Mouse (Mus musculus) embryonic stem cell, embryonic (primary cell): ENCODE measurements around the gene Fbxo24.

Source experiments
- CTCF ChIA-PET, 4 experiments: fragments of 300-600 bp in 2 of 4; fragments of 350-600 bp in 2 of 4; sonication (Branson Sonifier 250); formaldehyde crosslinking; loops; one replicate each; lab custom pipeline; 2022; ENCODE audit warnings: inconsistent platforms in 2 of 4; lab: Charles Lee
- POLR2A ChIA-PET, 4 experiments: fragments of 300-600 bp in 2 of 4; fragments of 350-600 bp in 2 of 4; sonication (Branson Sonifier 250); formaldehyde crosslinking; loops; one replicate each; lab custom pipeline; 2022; ENCODE audit warnings: antibody characterized with exemption in 4 of 4, inconsistent platforms in 1 of 4; lab: Charles Lee

Gene Fbxo24

GRCm38 (mm10) chr5:137628498-137629305 is at the start of gene Fbxo24, which contains the start of the genes Lrch4 and Gm20605:
Gene Fbxo24 (minus strand): TSS chr5:137629002.
Gene Lrch4 (plus strand): TSS chr5:137629121.
Gene Gm20605 (plus strand): TSS chr5:137629175.
- POLR2A ChIA-PET, result interaction anchor here in 3 of 4 experiments (0.5 to 13.0 kb wide), 40 partner anchors 7 to 680 kb away, joined by 3 to 163 read pairs (median 4); partner anchors contain the start of genes Pcolce (in 3 of the 3), Sap25 (in 3 of the 3), Pop7 (in 2 of the 3) and Actl6b (in 1 of the 3)

GRCm38 (mm10) chr5:137677859-137678258 is 49.1 kb upstream of the Fbxo24 start:
- CTCF ChIA-PET, result interaction anchor here (0.5 to 2.3 kb wide), 9 partner anchors 21 to 133 kb away, joined by 3 to 10 read pairs (median 4); no protein-coding TSS in a partner anchor
- POLR2A ChIA-PET, result interaction anchor here in 1 of 4 experiments (1.2 kb wide), 1 partner anchor 8 kb away, joined by 3 read pairs; no protein-coding TSS in a partner anchor

More at GRCm38 (mm10) chr5:137628498-137629305, at the start of gene Fbxo24, which contains the start of the genes Lrch4 and Gm20605:
- CTCF ChIA-PET, result interaction anchor here (0.5 to 5.1 kb wide), 17 partner anchors 12 to 1719 kb away, joined by 3 to 70 read pairs (median 4); partner anchors contain the start of genes Sap25 (in 4 of the 4), Epo (in 1 of the 4), Pcolce (in 1 of the 4) and Pop7 (in 1 of the 4)

GRCm38 (mm10) chr5:137674786-137675185 is 46.0 kb upstream of the Fbxo24 start:
- ChIA-PET CTCF (interaction anchor here in 1 of 4 experiments (1.3 kb wide), 2 partner anchors 17 to 85 kb away, joined by 3 to 4 read pairs; no protein-coding TSS in a partner anchor), POLR2A (interaction anchor here in 2 of 4 experiments (1.0 to 3.1 kb wide), 2 partner anchors 11 to 43 kb away, joined by 4 to 12 read pairs; no protein-coding TSS in a partner anchor)

GRCm38 (mm10) chr5:137673015-137673414 is 44.2 kb upstream of the Fbxo24 start:
- POLR2A ChIA-PET, result interaction anchor here in 3 of 4 experiments (0.9 to 3.1 kb wide), 19 partner anchors 8 to 171 kb away, joined by 3 to 12 read pairs (median 4); partner anchors contain the start of genes Agfg2 (in 2 of the 3), Pop7 (in 1 of the 3), Ppp1r35 (in 1 of the 3) and Tsc22d4 (in 1 of the 3)

GRCm38 (mm10) chr5:137672361-137672760 is 43.6 kb upstream of the Fbxo24 start:
- ChIA-PET CTCF (interaction anchor here in 3 of 4 experiments (0.5 to 2.1 kb wide), 7 partner anchors 9 to 92 kb away, joined by 3 to 11 read pairs (median 4); no protein-coding TSS in a partner anchor), POLR2A (interaction anchor here in 3 of 4 experiments (0.6 to 3.1 kb wide), 26 partner anchors 9 to 1541 kb away, joined by 3 to 12 read pairs (median 4); partner anchors contain the start of genes Agfg2 (in 2 of the 3), Pop7 (in 2 of the 3), Ppp1r35 (in 2 of the 3) and Tsc22d4 (in 1 of the 3))

More at GRCm38 (mm10) chr5:137673015-137673414, 44.2 kb upstream of the Fbxo24 start:
- CTCF ChIA-PET, result interaction anchor here in 2 of 4 experiments (0.5 to 2.1 kb wide), 5 partner anchors 16 to 91 kb away, joined by 3 to 11 read pairs (median 4); no protein-coding TSS in a partner anchor

GRCm38 (mm10) chr5:137671443-137672240 is 42.8 kb upstream of the Fbxo24 start:
- ChIA-PET CTCF (interaction anchor here in 2 of 4 experiments (0.6 to 2.1 kb wide), 5 partner anchors 8 to 17 kb away, joined by 3 to 8 read pairs (median 4); no protein-coding TSS in a partner anchor), POLR2A (interaction anchor here in 3 of 4 experiments (0.6 to 3.1 kb wide), 28 partner anchors 8 to 1542 kb away, joined by 3 to 12 read pairs (median 4); partner anchors contain the start of genes Agfg2 (in 2 of the 3), Pop7 (in 2 of the 3), Ppp1r35 (in 2 of the 3) and Tsc22d4 (in 1 of the 3))

- POLR2A ChIA-PET, result interaction anchor here in 3 of 4 experiments (0.6 to 1.3 kb wide), 5 partner anchors 8 to 78 kb away, joined by 3 to 4 read pairs (median 4); partner anchors contain the start of gene Agfg2 (in 1 of the 3)
- CTCF ChIA-PET, result interaction anchor here in 2 of 4 experiments (0.7 to 2.0 kb wide), 2 partner anchors 13 to 90 kb away, joined by 3 to 9 read pairs; no protein-coding TSS in a partner anchor
Observed at GRCm38 (mm10) chr5:137670240-137670639, 41.4 kb upstream of the Fbxo24 start.

- CTCF ChIA-PET, result interaction anchor here in 3 of 4 experiments (0.8 to 2.0 kb wide), 7 partner anchors 12 to 28 kb away, joined by 3 to 9 read pairs (median 4); partner anchors contain the start of gene Sap25 (in 1 of the 3)
Observed at GRCm38 (mm10) chr5:137668971-137669370, 40.2 kb upstream of the Fbxo24 start.

GRCm38 (mm10) chr5:137663057-137663456 is 34.3 kb upstream of the Fbxo24 start:
- ChIA-PET POLR2A (interaction anchor here in 2 of 4 experiments (0.6 to 2.4 kb wide), 5 partner anchors 8 to 104 kb away, joined by 3 to 12 read pairs (median 4); partner anchors contain the start of genes Agfg2 (in 1 of the 2), Fbxo24 (in 1 of the 2) and Lrch4 (in 1 of the 2)), CTCF (interaction anchor here in 3 of 4 experiments (0.6 to 1.6 kb wide), 4 partner anchors 11 to 103 kb away, joined by 3 to 4 read pairs (median 4); partner anchors contain the start of gene Sap25 (in 1 of the 3))

More at GRCm38 (mm10) chr5:137668971-137669370, 40.2 kb upstream of the Fbxo24 start:
- POLR2A ChIA-PET, result interaction anchor here in 3 of 4 experiments (0.6 to 1.4 kb wide), 16 partner anchors 9 to 358 kb away, joined by 3 to 9 read pairs (median 4); partner anchors contain the start of genes Agfg2 (in 2 of the 3) and Pcolce (in 1 of the 3)

- POLR2A ChIA-PET, result interaction anchor here in 2 of 4 experiments (0.7 to 1.5 kb wide), 8 partner anchors 9 to 85 kb away, joined by 3 to 5 read pairs (median 3); no protein-coding TSS in a partner anchor
- CTCF ChIA-PET, result interaction anchor here in 2 of 4 experiments (0.6 to 1.5 kb wide), 4 partner anchors 19 to 82 kb away, joined by 3 read pairs; partner anchors contain the start of gene Sap25 (in 1 of the 2)
Observed at GRCm38 (mm10) chr5:137660064-137660688, 31.4 kb upstream of the Fbxo24 start.

- ChIA-PET POLR2A (interaction anchor here in 3 of 4 experiments (0.6 to 1.6 kb wide), 25 partner anchors 11 to 1694 kb away, joined by 3 to 8 read pairs (median 4); partner anchors contain the start of genes Sap25 (in 2 of the 3), Agfg2 (in 1 of the 3), Irs3 (in 1 of the 3) and Tsc22d4 (in 1 of the 3)), CTCF (interaction anchor here (0.5 to 4.0 kb wide), 95 partner anchors 9 to 1811 kb away, joined by 3 to 56 read pairs (median 4); partner anchors contain the start of genes Sap25 (in 3 of the 4), Pcolce (in 2 of the 4), Ppp1r35 (in 2 of the 4) and Agfg2 (in 1 of the 4))
Observed at GRCm38 (mm10) chr5:137656977-137657376, 28.2 kb upstream of the Fbxo24 start.

- POLR2A ChIA-PET, result interaction anchor here in 3 of 4 experiments (0.6 to 2.5 kb wide), 15 partner anchors 9 to 130 kb away, joined by 3 to 8 read pairs (median 3); partner anchors contain the start of gene Sap25 (in 2 of the 3)
- CTCF ChIA-PET, result interaction anchor here (0.5 to 7.7 kb wide), 41 partner anchors 9 to 1663 kb away, joined by 3 to 87 read pairs (median 3); partner anchors contain the start of genes Sap25 (in 3 of the 4), Pop7 (in 2 of the 4), Irs3 (in 1 of the 4) and Pcolce (in 1 of the 4)
Observed at GRCm38 (mm10) chr5:137654746-137655145, 25.9 kb upstream of the Fbxo24 start.

GRCm38 (mm10) chr5:137653366-137653765 is 24.6 kb upstream of the Fbxo24 start:
- ChIA-PET CTCF (interaction anchor here (0.5 to 7.7 kb wide), 24 partner anchors 9 to 1840 kb away, joined by 3 to 87 read pairs (median 4); partner anchors contain the start of genes Sap25 (in 3 of the 4), Gigyf1 (in 1 of the 4), Pcolce (in 1 of the 4) and Pop7 (in 1 of the 4)), POLR2A (interaction anchor here (0.5 to 2.5 kb wide), 12 partner anchors 12 to 532 kb away, joined by 3 to 8 read pairs (median 4); partner anchors contain the start of genes Sap25 (in 2 of the 4) and Pcolce (in 1 of the 4))

GRCm38 (mm10) chr5:137652474-137652873 is 23.7 kb upstream of the Fbxo24 start:
- ChIA-PET CTCF (interaction anchor here (0.5 to 7.7 kb wide), 33 partner anchors 9 to 783 kb away, joined by 3 to 87 read pairs (median 4); partner anchors contain the start of genes Sap25 (in 4 of the 4), Gigyf1 (in 2 of the 4), Pop7 (in 2 of the 4) and Agfg2 (in 1 of the 4)), POLR2A (interaction anchor here in 3 of 4 experiments (0.8 to 4.0 kb wide), 13 partner anchors 9 to 432 kb away, joined by 3 to 19 read pairs (median 4); partner anchors contain the start of genes Sap25 (in 2 of the 3), Pcolce (in 1 of the 3), Pop7 (in 1 of the 3) and Zkscan1 (in 1 of the 3))
